Comparison of ENCODE assay signal across 9 mouse cellular contexts in genomic region chr4:82316168-82316567, GRCm38 (mm10).
DNase-seq lines count a peak whose midpoint lies in the region; ATAC-seq lines count a peak whose summit lies in the region.
"Had no signal": no experiment of that assay in that cellular context is flagged by ENCODE, and none has a peak within 500 bp of the region (broad histone marks: within the 10 kb centered on the region; RNA-seq: fewer than 3 reads in every experiment).

No protein-coding gene starts in this region.

- WGBS in heart, embryonic 10.5 days = 64% methylated on average over 6 of the region's 6 CpGs
- WGBS in forebrain, embryonic 10.5 days = 94% methylated on average over 6 of the region's 6 CpGs

- peak overlapping the region; percentile 73; the same call in 1 of the 2 replicates for H3K27ac ChIP-seq in heart, embryonic 10.5 days
- H3K27ac ChIP-seq in forebrain, embryonic 10.5 days = no peak overlapping the region
- H3K27ac ChIP-seq: liver, embryonic 15.5 days had no signal

- peaks cover 29% of the 10 kb centered on the region for H3K36me3 ChIP-seq in heart, embryonic 10.5 days
- H3K36me3 ChIP-seq in forebrain, embryonic 10.5 days (replicated peaks) = peaks cover 24% of the 10 kb centered on the region
- H3K36me3 ChIP-seq: liver, embryonic 15.5 days had no signal

- H3K4me1 ChIP-seq in heart, embryonic 10.5 days = peaks cover 26% of the 10 kb centered on the region
- H3K4me1 ChIP-seq in forebrain, embryonic 10.5 days = no peaks in the 10 kb centered on the region

- intact Hi-C loops in left cerebral cortex, postnatal 4 days (cut with DNase I) = no loop called here
- intact Hi-C loops in left cerebral cortex, postnatal 36 days (cut with DNase I) = no loop called here

- no peaks in the 10 kb centered on the region for H3K27me3 ChIP-seq in heart, embryonic 10.5 days (ENCODE audit: insufficient read depth, poor library complexity, severe bottlenecking)
- H3K27me3 ChIP-seq in forebrain, embryonic 10.5 days (ENCODE audit: poor library complexity, severe bottlenecking) = no peaks in the 10 kb centered on the region
- H3K27me3 ChIP-seq: liver, embryonic 15.5 days had no signal

- H3K4me3 ChIP-seq in heart, embryonic 10.5 days = no peak overlapping the region
- H3K4me3 ChIP-seq in forebrain, embryonic 10.5 days = no peak overlapping the region
- H3K4me3 ChIP-seq: liver, embryonic 15.5 days had no signal

- peak; percentile 17 for DNase-seq in left cerebral cortex, postnatal 4 days
- DNase-seq in left cerebral cortex, postnatal 36 days (ENCODE audit: low spot score in 2 of 2) = no peak
- no peak for DNase-seq in heart, embryonic 10.5 days (ENCODE audit: low spot score)
- no peak for DNase-seq in forebrain, embryonic 10.5 days (ENCODE audit: extremely low spot score, low spot score)
- DNase-seq in frontal cortex, postnatal 36 days (ENCODE audit: low spot score in 2 of 2) = no peak
- DNase-seq: thymus, postnatal 36 days had no signal

- ATAC-seq in common myeloid progenitor, adult 5-6 weeks (replicated peaks; ENCODE audit: low read depth, poor library complexity, severe bottlenecking) = peak; percentile 93
- ATAC-seq in hematopoietic stem cell, adult 5-6 weeks (replicated peaks in 1 of 2; ENCODE audit: insufficient read depth in 1 of 2, low FRiP score in 2 of 2, low TSS enrichment in 1 of 2, low read depth in 1 of 2, poor library complexity in 2 of 2, severe bottlenecking in 2 of 2) = peak; percentile 70 to 75; a peak in 3 of 4 replicates

- H3K9me3 ChIP-seq in heart, embryonic 10.5 days = no peaks in the 10 kb centered on the region
- H3K9me3 ChIP-seq in forebrain, embryonic 10.5 days = no peaks in the 10 kb centered on the region
- H3K9me3 ChIP-seq: liver, embryonic 15.5 days had no signal
